26 mouse cellular contexts compared by ENCODE assay signal in genomic region chr8:13263376-13263775, GRCm38 (mm10). TPM values are rescaled to one million over a fixed set of nuclear protein-coding genes. Genes with fewer than 3 reads are reported as not detected.
A peak's percentile ranks its signal among the peaks of the same experiment; 100 is the strongest.
DNase-seq lines count a peak whose midpoint lies in the region; ATAC-seq lines count a peak whose summit lies in the region.
"Had no signal": no experiment of that assay in that cellular context is flagged by ENCODE, and none has a peak within 500 bp of the region (broad histone marks: within the 10 kb centered on the region; RNA-seq: fewer than 3 reads in every experiment).

No protein-coding gene starts in this region.

- H3K4me3 ChIP-seq in liver, embryonic 11.5 days (ENCODE audit: low read depth, low read length) = no peak overlapping the region
- H3K4me3 ChIP-seq: gastrocnemius, adult 2 months; hindbrain, embryonic 12.5 days; hindbrain, embryonic 15.5 days had no signal

- no peak for ATAC-seq in liver, embryonic 11.5 days (replicated peaks; ENCODE audit: low FRiP score)
- ATAC-seq in CD4-positive, CD25-positive, alpha-beta regulatory T cell, adult 4 months = peak; percentile 64
- ATAC-seq: forebrain, embryonic 14.5 days; forebrain, postnatal 0 days; inflammation-experienced regulatory T-cells, adult 6 months; intestine, embryonic 16.5 days had no signal

- H3K4me1 ChIP-seq in liver, embryonic 11.5 days (replicated peaks; ENCODE audit: control insufficient read depth, insufficient read depth, low read length) = no peaks in the 10 kb centered on the region
- H3K4me1 ChIP-seq: hindbrain, embryonic 12.5 days; hindbrain, embryonic 15.5 days had no signal

- H3K9ac ChIP-seq in liver, embryonic 11.5 days (ENCODE audit: low read depth, low read length) = no peak overlapping the region
- H3K9ac ChIP-seq: forebrain, postnatal 0 days; hindbrain, embryonic 12.5 days; hindbrain, embryonic 15.5 days had no signal

- no peak overlapping the region for H3K4me2 ChIP-seq in liver, embryonic 11.5 days
- H3K4me2 ChIP-seq: heart, embryonic 11.5 days; hindbrain, embryonic 12.5 days; hindbrain, embryonic 15.5 days had no signal

- H3K36me3 ChIP-seq in liver, embryonic 11.5 days (ENCODE audit: control insufficient read depth, insufficient read depth, low read length) = no peaks in the 10 kb centered on the region; the same call in 1 of the 2 replicates

- H3K27ac ChIP-seq in liver, embryonic 11.5 days (ENCODE audit: low read depth, low read length) = no peak overlapping the region
- H3K27ac ChIP-seq: gastrocnemius, adult 2 months; hindbrain, embryonic 12.5 days; hindbrain, embryonic 15.5 days had no signal

- DNase-seq in liver = peak; percentile 21
- DNase-seq in liver, embryonic 11.5 days (ENCODE audit: low spot score) = no peak
- DNase-seq in 416B (ENCODE audit: low read depth) = peak; percentile 69
- peak; percentile 22 for DNase-seq in c-Kit-positive CD71-positive TER-119-negative erythroid progenitor cells, embryonic 14.5 days (ENCODE audit: low read depth)
- no peak for DNase-seq in kidney, postnatal 4 days
- DNase-seq in cerebellum, adult 9-11 months = no peak
- no peak for DNase-seq in lung, postnatal 36 days
- DNase-seq: adrenal gland, adult 8-10 months; adrenal gland, postnatal 25 days; cerebellum, adult 18-20 months; cerebellum, adult 9-10 months; cerebellum, postnatal 25 days; embryo, embryonic 11 days; forebrain, postnatal 0 days; gastrocnemius, adult 2 months; gastrocnemius, postnatal 14 days; heart, adult 11 months had no signal

- no peaks in the 10 kb centered on the region for H3K27me3 ChIP-seq in liver, embryonic 11.5 days (replicated peaks; ENCODE audit: control insufficient read depth, insufficient read depth, low read length)
- H3K27me3 ChIP-seq: CH12.LX; hindbrain, embryonic 12.5 days; hindbrain, embryonic 15.5 days had no signal

- no peaks in the 10 kb centered on the region for H3K9me3 ChIP-seq in liver, embryonic 11.5 days (ENCODE audit: control insufficient read depth, low read length)
- H3K9me3 ChIP-seq: hindbrain, embryonic 12.5 days; hindbrain, embryonic 15.5 days had no signal

- 49% methylated on average over 3 of the region's 3 CpGs for WGBS in liver, embryonic 11.5 days

RNA-seq across cellular contexts. Expression of gene Adprhl1, which starts 9.4 kb away (rescaled TPM):
- 0.70 TPM in 1 of 2 replicates, not detected in the other for polyA plus RNA-seq in liver, embryonic 11.5 days (2014; fragmentation: Nextera tagmentation; extraction: Ambion mirVana)
- polyA plus RNA-seq in CD4-positive, CD25-positive, alpha-beta regulatory T cell, adult 4 months (2017; shearing (Covaris generic)) = under 1 TPM in 1 of 2 experiments, not detected in 1; 0.12 TPM
- polyA plus RNA-seq: forebrain, embryonic 11.5 days; forebrain, embryonic 14.5 days; forebrain, postnatal 0 days; inflammation-experienced regulatory T-cells, adult 6 months had no signal

RNA-seq across cellular contexts. Expression of gene Dcun1d2, which starts 24.6 kb away (rescaled TPM):
- 20.9 and 22.0 TPM in 2 replicates for polyA plus RNA-seq in liver, embryonic 11.5 days (2014; fragmentation: Nextera tagmentation; extraction: Ambion mirVana)
- polyA plus RNA-seq in CD4-positive, CD25-positive, alpha-beta regulatory T cell, adult 4 months (2017; shearing (Covaris generic)) = 10 to 100 TPM; 23.6 to 27.6 TPM

RNA-seq across cellular contexts. Expression of gene Tmco3, which starts 24.6 kb away (rescaled TPM):
- polyA plus RNA-seq in liver, embryonic 11.5 days (2014; fragmentation: Nextera tagmentation; extraction: Ambion mirVana) = 18.8 and 19.7 TPM in 2 replicates
- 10 to 100 TPM; 26.8 to 32.8 TPM for polyA plus RNA-seq in CD4-positive, CD25-positive, alpha-beta regulatory T cell, adult 4 months (2017; shearing (Covaris generic))

Comparison
In these comparisons a context has a peak if more than half of its experiments do, and no peak if none do; other contexts are left out.
1. DNase-seq: peak in liver (single experiment), 416B (single experiment) and c-Kit-positive CD71-positive TER-119-negative erythroid progenitor cells, embryonic 14.5 days (single experiment); none in liver, embryonic 11.5 days (single experiment), kidney, postnatal 4 days (0 of 2), cerebellum, adult 9-11 months (single experiment) and lung, postnatal 36 days (single experiment).